Mouse (Mus musculus): ENCODE data around the gene Dab2ip. TPM values are rescaled to one million over a fixed set of nuclear protein-coding genes. Genes with fewer than 3 reads are reported as not detected.

Gene Dab2ip
- total and polyA plus RNA-seq, 3 experiments: 4.0 to 9.9 TPM; not detected in 1

- Histone ChIP-seq H3K9me3 (replicated peaks; ENCODE audit: insufficient read depth, low read length) (no peaks in the 10 kb centered on the region), H3K27me3 (ENCODE audit: control insufficient read depth in 1 of 2, insufficient read depth in 2 of 2, low read length in 2 of 2) (peaks cover 1 to 2% of the 10 kb centered on the region in 2 experiments; a peak in 2 of 4 replicates), H3K36me3 (ENCODE audit: control insufficient read depth in 1 of 2, insufficient read depth in 2 of 2, low read length in 2 of 2) (no peaks in the 10 kb centered on the region), H3K27ac (ENCODE audit: control insufficient read depth, low read depth, low read length) (no peak overlapping the region), H3K9ac (ENCODE audit: control insufficient read depth, low read depth, low read length, poor library complexity, severe bottlenecking) (no peak overlapping the region), H3K4me3 (ENCODE audit: control insufficient read depth in 1 of 2, insufficient read depth in 1 of 2, low read depth in 2 of 2, low read length in 2 of 2) (no peak overlapping the region), H3K79me2 (ENCODE audit: control insufficient read depth, insufficient read depth, low read length, poor library complexity) (no peaks in the 10 kb centered on the region), H3K4me1 (ENCODE audit: control insufficient read depth in 1 of 2, insufficient read depth in 2 of 2, low read length in 2 of 2) (no peaks in the 10 kb centered on the region)
- TF ChIP-seq UBTF (IDR thresholded peaks at IDR 0.05; ENCODE audit: borderline replicate concordance, insufficient read depth, low read depth, low read length) (no peak), POLR2AphosphoS5 (IDR thresholded peaks at IDR 0.05; ENCODE audit: borderline replicate concordance, low read depth, low read length) (no peak), GATA1 (IDR thresholded peaks at IDR 0.05; ENCODE audit: low read depth, low read length) (no peak), GABPA (IDR thresholded peaks at IDR 0.05; ENCODE audit: low read depth, low read length) (no peak), ELF1 (IDR thresholded peaks at IDR 0.05; ENCODE audit: low read depth, low read length) (no peak), MXI1 (IDR thresholded peaks at IDR 0.05; ENCODE audit: low read depth, low read length) (no peak), SMC3 (IDR thresholded peaks at IDR 0.05; ENCODE audit: low read depth, low read length) (no peak), ZKSCAN1 (IDR thresholded peaks at IDR 0.05; ENCODE audit: low read depth, low read length) (no peak), MEF2A (IDR thresholded peaks at IDR 0.05; ENCODE audit: extremely low read depth, insufficient replicate concordance, low read depth, low read length, poor library complexity, severe bottlenecking) (no peak), CTCF (IDR thresholded peaks at IDR 0.05 in 2 of 3, conservative IDR thresholded peaks at IDR 0.05 in 1 of 3; ENCODE audit: control insufficient read depth in 1 of 3, insufficient read depth in 1 of 3, low read depth in 2 of 3, low read length in 3 of 3, poor library complexity in 1 of 3, severe bottlenecking in 1 of 3) (no peak), KAT2A (conservative IDR thresholded peaks at IDR 0.05; ENCODE audit: low read depth, low read length) (no peak), NELFE (IDR thresholded peaks at IDR 0.05; ENCODE audit: low read depth, low read length) (no peak), E2F4 (IDR thresholded peaks at IDR 0.05; ENCODE audit: borderline replicate concordance, low read depth, low read length) (no peak), RAD21 (IDR thresholded peaks at IDR 0.05; ENCODE audit: low read depth, low read length) (no peak), MAFK (IDR thresholded peaks at IDR 0.05; ENCODE audit: borderline replicate concordance, low read depth, low read length) (no peak), MYC (IDR thresholded peaks at IDR 0.05; ENCODE audit: low read depth, low read length) (no peak), ZNF384 (IDR thresholded peaks at IDR 0.05; ENCODE audit: low read depth, low read length) (no peak)
- DNase-seq (ENCODE audit: low read depth, low spot score): no peak
Measured at GRCm38 (mm10) chr2:35581501-35582340, 23.7 kb downstream of the Dab2ip start.

DNA sequence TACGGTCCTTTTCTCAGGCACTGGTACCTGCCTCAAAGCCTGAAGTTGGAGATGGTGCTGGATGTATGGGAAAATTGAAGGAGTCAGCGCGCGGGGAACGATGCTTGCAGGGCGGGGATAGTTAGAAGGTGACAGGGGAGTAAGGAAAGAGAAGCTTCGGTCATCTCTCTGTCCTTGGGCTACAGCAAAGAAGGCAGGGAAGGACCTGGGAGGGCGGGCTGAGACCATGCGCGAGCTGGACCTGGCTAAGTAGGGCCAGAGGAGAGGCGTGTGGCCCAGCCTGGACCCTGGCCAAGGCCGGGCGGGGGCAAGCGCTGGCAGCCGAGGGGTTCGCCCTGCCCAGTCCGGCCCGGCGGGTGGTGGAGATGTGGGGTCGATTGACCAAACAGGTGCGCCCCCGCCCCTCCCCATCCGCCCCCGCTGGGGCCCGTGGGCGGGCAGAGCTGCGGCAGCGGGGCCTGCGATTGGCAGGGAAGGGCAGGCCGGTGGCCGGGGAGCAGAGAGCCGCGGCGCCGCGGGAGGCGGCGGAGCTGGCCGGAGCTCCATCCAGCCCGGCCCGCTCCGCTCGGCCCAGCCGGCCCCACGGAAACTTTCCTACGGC is 24.4 kb downstream of the Dab2ip start:
- Histone ChIP-seq H3K27ac (ENCODE audit: control insufficient read depth, low read depth, low read length) (no peak overlapping the region), H3K4me3 (ENCODE audit: control insufficient read depth in 1 of 2, insufficient read depth in 1 of 2, low read depth in 2 of 2, low read length in 2 of 2) (no peak overlapping the region), H3K4me1 (ENCODE audit: control insufficient read depth in 1 of 2, insufficient read depth in 2 of 2, low read length in 2 of 2) (no peaks in the 10 kb centered on the region), H3K27me3 (ENCODE audit: control insufficient read depth in 1 of 2, insufficient read depth in 2 of 2, low read length in 2 of 2) (peaks cover 1 to 2% of the 10 kb centered on the region in 2 experiments; a peak in 3 of 4 replicates), H3K79me2 (ENCODE audit: control insufficient read depth, insufficient read depth, low read length, poor library complexity) (no peaks in the 10 kb centered on the region), H3K9me3 (replicated peaks; ENCODE audit: insufficient read depth, low read length) (no peaks in the 10 kb centered on the region), H3K36me3 (ENCODE audit: control insufficient read depth in 1 of 2, insufficient read depth in 2 of 2, low read length in 2 of 2) (no peaks in the 10 kb centered on the region), H3K9ac (ENCODE audit: control insufficient read depth, low read depth, low read length, poor library complexity, severe bottlenecking) (no peak overlapping the region)
- no peak for TF ChIP-seq TAL1 (IDR thresholded peaks at IDR 0.05; ENCODE audit: low read length)
- no peak for DNase-seq (ENCODE audit: low read depth, low spot score)
